Mouse (Mus musculus): ENCODE measurements around the gene Pvalb. TPM values are rescaled to one million over a fixed set of nuclear protein-coding genes. Genes with fewer than 3 reads are reported as not detected.

The Pvalb gene
- total and polyA plus RNA-seq, 3 experiments, result not detected

DNA sequence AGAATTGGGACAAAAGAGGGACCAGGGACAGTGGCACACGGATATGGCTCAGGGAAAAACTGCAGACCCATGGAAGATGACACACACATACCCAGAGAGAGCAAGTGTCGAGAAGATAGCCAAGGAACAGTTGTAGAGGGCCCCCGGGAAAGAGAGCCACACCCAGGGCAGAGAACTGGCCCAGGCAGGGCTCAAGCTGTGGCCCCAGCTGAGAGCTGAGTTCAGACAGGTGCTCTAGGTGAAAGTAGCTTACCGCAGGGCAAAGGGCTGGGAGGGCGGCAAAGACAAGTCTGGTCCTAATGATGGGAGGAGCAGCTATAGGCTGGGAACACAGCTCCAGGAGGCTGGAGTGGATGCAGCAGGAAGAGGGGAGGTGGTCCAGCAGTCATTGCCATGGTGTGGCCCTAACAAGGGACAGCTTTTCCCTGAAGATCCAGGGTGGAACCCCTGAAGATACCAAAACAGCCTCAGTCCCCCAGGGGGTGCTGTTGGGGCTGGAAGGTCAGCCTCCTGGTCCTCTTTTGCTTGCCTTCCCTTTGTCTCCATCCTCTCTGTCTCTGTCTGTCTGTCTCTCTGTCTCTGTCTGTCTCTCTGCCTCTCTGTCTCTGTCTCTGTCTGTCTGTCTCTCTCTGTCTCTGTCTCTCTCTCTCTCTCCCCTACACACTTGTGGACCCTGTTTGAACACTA is 28.8 kb upstream of the Pvalb start:
- no peaks in the 10 kb centered on the region; a peak in 1 of 4 replicates for H3K4me1 ChIP-seq (ENCODE audit: control insufficient read depth in 1 of 2, insufficient read depth in 2 of 2, low read length in 2 of 2)
- H3K4me3 ChIP-seq (ENCODE audit: control insufficient read depth in 1 of 2, insufficient read depth in 1 of 2, low read depth in 2 of 2, low read length in 2 of 2), result no peak overlapping the region
- H3K9ac ChIP-seq (ENCODE audit: control insufficient read depth, low read depth, low read length, poor library complexity, severe bottlenecking), result no peak overlapping the region
- peaks cover 3 to 7% of the 10 kb centered on the region in 2 experiments for H3K27me3 ChIP-seq (ENCODE audit: control insufficient read depth in 1 of 2, insufficient read depth in 2 of 2, low read length in 2 of 2)
- no peak for DNase-seq (ENCODE audit: low read depth, low spot score)
- TF ChIP-seq TCF12 (IDR thresholded peaks at IDR 0.05; ENCODE audit: low read depth, low read length) (no peak), CTCF (IDR thresholded peaks at IDR 0.05 in 2 of 3, conservative IDR thresholded peaks at IDR 0.05 in 1 of 3; ENCODE audit: control insufficient read depth in 1 of 3, insufficient read depth in 1 of 3, low read depth in 2 of 3, low read length in 3 of 3, poor library complexity in 1 of 3, severe bottlenecking in 1 of 3) (peak in 2 of 3 experiments; percentile 21 to 34; a peak in 3 of 6 replicates), SIN3A (IDR thresholded peaks at IDR 0.05; ENCODE audit: low read length) (no peak), SMC3 (IDR thresholded peaks at IDR 0.05; ENCODE audit: low read depth, low read length) (0 out of 2 replicates have a peak, but pooled peaks have one; percentile 11), MAX (IDR thresholded peaks at IDR 0.05; ENCODE audit: low read length) (no peak), CHD1 (IDR thresholded peaks at IDR 0.05; ENCODE audit: low read depth, low read length) (no peak)
- no peaks in the 10 kb centered on the region for H3K79me2 ChIP-seq (ENCODE audit: control insufficient read depth, insufficient read depth, low read length, poor library complexity)
- H3K9me3 ChIP-seq (replicated peaks; ENCODE audit: insufficient read depth, low read length), result no peaks in the 10 kb centered on the region
- H3K36me3 ChIP-seq (ENCODE audit: control insufficient read depth in 1 of 2, insufficient read depth in 2 of 2, low read length in 2 of 2), result no peaks in the 10 kb centered on the region
- H3K27ac ChIP-seq (ENCODE audit: control insufficient read depth, low read depth, low read length), result no peak overlapping the region

- no peak overlapping the region for H3K27ac ChIP-seq (ENCODE audit: control insufficient read depth, low read depth, low read length)
- H3K4me1 ChIP-seq (ENCODE audit: control insufficient read depth in 1 of 2, insufficient read depth in 2 of 2, low read length in 2 of 2), result no peaks in the 10 kb centered on the region
- no peak for DNase-seq (ENCODE audit: low read depth, low spot score)
- H3K79me2 ChIP-seq (ENCODE audit: control insufficient read depth, insufficient read depth, low read length, poor library complexity), result no peaks in the 10 kb centered on the region
- H3K9me3 ChIP-seq (replicated peaks; ENCODE audit: insufficient read depth, low read length), result no peaks in the 10 kb centered on the region
- peaks cover 3 to 11% of the 10 kb centered on the region in 2 experiments for H3K27me3 ChIP-seq (ENCODE audit: control insufficient read depth in 1 of 2, insufficient read depth in 2 of 2, low read length in 2 of 2)
- H3K9ac ChIP-seq (ENCODE audit: control insufficient read depth, low read depth, low read length, poor library complexity, severe bottlenecking), result no peak overlapping the region
- H3K4me3 ChIP-seq (ENCODE audit: control insufficient read depth in 1 of 2, insufficient read depth in 1 of 2, low read depth in 2 of 2, low read length in 2 of 2), result no peak overlapping the region
- TF ChIP-seq RCOR1 (IDR thresholded peaks at IDR 0.05; ENCODE audit: low read depth, low read length), result no peak
- H3K36me3 ChIP-seq (ENCODE audit: control insufficient read depth in 1 of 2, insufficient read depth in 2 of 2, low read length in 2 of 2), result no peaks in the 10 kb centered on the region
Measured at GRCm38 (mm10) chr15:78231346-78232331, 25.4 kb upstream of the Pvalb start.

- Histone ChIP-seq H3K27ac (ENCODE audit: control insufficient read depth, low read depth, low read length) (no peak overlapping the region), H3K4me1 (ENCODE audit: control insufficient read depth in 1 of 2, insufficient read depth in 2 of 2, low read length in 2 of 2) (no peaks in the 10 kb centered on the region), H3K9ac (ENCODE audit: control insufficient read depth, low read depth, low read length, poor library complexity, severe bottlenecking) (no peak overlapping the region), H3K9me3 (replicated peaks; ENCODE audit: insufficient read depth, low read length) (no peaks in the 10 kb centered on the region), H3K27me3 (ENCODE audit: control insufficient read depth in 1 of 2, insufficient read depth in 2 of 2, low read length in 2 of 2) (peaks cover 0 to 13% of the 10 kb centered on the region in 2 experiments; a peak in 2 of 4 replicates), H3K79me2 (ENCODE audit: control insufficient read depth, insufficient read depth, low read length, poor library complexity) (no peaks in the 10 kb centered on the region), H3K36me3 (ENCODE audit: control insufficient read depth in 1 of 2, insufficient read depth in 2 of 2, low read length in 2 of 2) (no peaks in the 10 kb centered on the region), H3K4me3 (ENCODE audit: control insufficient read depth in 1 of 2, insufficient read depth in 1 of 2, low read depth in 2 of 2, low read length in 2 of 2) (no peak overlapping the region)
- no peak for TF ChIP-seq ETS1 (IDR thresholded peaks at IDR 0.05; ENCODE audit: low read depth, low read length)
- no peak for TF ChIP-seq EP300 (IDR thresholded peaks at IDR 0.05; ENCODE audit: low read depth in 1 of 2, low read length in 2 of 2)
- TF ChIP-seq CHD1 (IDR thresholded peaks at IDR 0.05; ENCODE audit: low read depth, low read length), result no peak
- TF ChIP-seq TCF12 (IDR thresholded peaks at IDR 0.05; ENCODE audit: low read depth, low read length), result no peak
- no peak for TF ChIP-seq HCFC1 (IDR thresholded peaks at IDR 0.05; ENCODE audit: low read depth, low read length)
- DNase-seq (ENCODE audit: low read depth, low spot score), result no peak
Measured at GRCm38 (mm10) chr15:78227816-78228215, 21.6 kb upstream of the Pvalb start.

Data from MEL (cell line).